Mouse (Mus musculus) limb, embryonic 12.5 days (tissue): ENCODE results near the gene Gm28042. TPM values are rescaled to one million over a fixed set of nuclear protein-coding genes. Genes with fewer than 3 reads are reported as not detected.

ENCODE experiments used
- ATAC-seq: fragments of 200-750 bp; cut with Nextera tagmentation; 2 replicates; pipeline ENCODE4 v1.8.0; 2017; ENCODE audit warnings: low read depth, moderate TSS enrichment; ENCODE audit not compliant: insufficient number of reproducible peaks, insufficient read depth, low FRiP score, low TSS enrichment
- H3K27ac ChIP-seq: fragments of 300-500 bp; sonication (generic); 2 replicates; pipeline ENCODE4 v1.5.1; 2016; ENCODE audit warnings: mild to moderate bottlenecking, moderate library complexity
- H3K27me3 ChIP-seq: fragments of 300-500 bp; sonication (generic); 2 replicates; pipeline ENCODE4 v1.6.1; 2016; ENCODE audit warnings: mild to moderate bottlenecking, moderate library complexity
- H3K36me3 ChIP-seq: fragments of 300-500 bp; sonication (generic); 2 replicates; pipeline ENCODE4 v1.6.1; 2016; ENCODE audit warnings: mild to moderate bottlenecking, moderate library complexity
- H3K4me1 ChIP-seq: fragments of 300-500 bp; sonication (generic); replicated peaks from 2 replicates; pipeline ENCODE4 v1.6.1; 2016
- H3K4me2 ChIP-seq: fragments of 300-500 bp; sonication (generic); 2 replicates; pipeline ENCODE4 v1.6.1; 2016; ENCODE audit warnings: mild to moderate bottlenecking, moderate library complexity
- H3K4me3 ChIP-seq: fragments of 300-500 bp; sonication (generic); replicated peaks from 2 replicates; pipeline ENCODE4 v1.5.1; 2016; ENCODE audit warnings: mild to moderate bottlenecking
- H3K9ac ChIP-seq: fragments of 300-500 bp; sonication (generic); replicated peaks from 2 replicates; pipeline ENCODE4 v1.6.1; 2016; ENCODE audit warnings: mild to moderate bottlenecking, moderate library complexity
- H3K9me3 ChIP-seq: fragments of 300-500 bp; sonication (generic); 2 replicates; pipeline ENCODE4 v1.6.1; 2016; ENCODE audit warnings: mild to moderate bottlenecking, moderate library complexity
- WGBS: fragments of 180-500 bp; shearing (Covaris S2); methylation state at CpG from one replicate; pipeline ENCODE4 v1.1.7; 2016; 5-methylcytosine and 5-hydroxymethylcytosine counted together
- polyA plus RNA-seq: library from polyadenylated mRNA; unstranded; fragments of >200 nt; fragmentation: Nextera tagmentation; extraction: Ambion mirVana; gene quantifications from 2 replicates; pipeline ENCODE4 v1.2.1, GENCODE M21; 2016

Gene Gm28042
- polyA plus RNA-seq, 1 experiment from 2014 or later, result 5.0 TPM

- H3K4me2 ChIP-seq, result no peak overlapping the region
- H3K36me3 ChIP-seq, result peaks cover 35% of the 10 kb centered on the region
- H3K4me3 ChIP-seq, result no peak overlapping the region
- H3K4me1 ChIP-seq, result peaks cover 23% of the 10 kb centered on the region
- no peak overlapping the region for H3K9ac ChIP-seq
- no peaks in the 10 kb centered on the region for H3K9me3 ChIP-seq
- no peaks in the 10 kb centered on the region for H3K27me3 ChIP-seq
- ATAC-seq, result peak; percentile 60
- peak overlapping the region; percentile 75 for H3K27ac ChIP-seq
- WGBS, result 48% methylated on average over 4 of the region's 4 CpGs
These were observed 16.9 kb downstream of the Gm28042 start for GRCm38 (mm10) chr2:120044101-120044603.

DNA sequence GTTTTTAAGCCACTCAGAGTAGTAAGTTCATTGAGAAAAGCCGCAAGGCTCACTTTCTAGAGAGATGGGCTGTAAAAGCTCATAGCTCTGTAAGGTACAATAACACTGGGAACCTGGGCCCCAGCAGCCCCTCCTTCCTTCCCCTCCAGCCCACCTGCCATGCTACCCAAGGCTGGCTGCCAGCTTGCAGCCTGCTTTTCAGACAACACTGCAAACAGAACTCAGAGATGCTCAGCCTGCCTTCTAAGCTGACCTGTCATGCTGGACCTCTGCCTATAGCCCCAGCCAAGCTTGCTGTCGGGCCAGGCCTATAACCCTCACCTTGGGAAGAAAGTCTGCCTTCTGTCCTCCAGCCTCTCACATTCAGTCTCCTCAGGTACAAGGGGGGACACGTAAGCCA lies 17.4 kb downstream of the Gm28042 start:
- Histone ChIP-seq H3K27me3 (no peaks in the 10 kb centered on the region), H3K9ac (no peak overlapping the region), H3K36me3 (peaks cover 30% of the 10 kb centered on the region), H3K4me2 (no peak overlapping the region), H3K9me3 (no peaks in the 10 kb centered on the region), H3K27ac (peak overlapping the region; percentile 75), H3K4me3 (no peak overlapping the region), H3K4me1 (peaks cover 23% of the 10 kb centered on the region)
- WGBS, result 76% methylated on average over 3 of the region's 3 CpGs
- ATAC-seq, result no peak

GRCm38 (mm10) chr2:120046486-120047310 lies 19.4 kb downstream of the Gm28042 start:
- Histone ChIP-seq H3K4me1 (peaks cover 23% of the 10 kb centered on the region), H3K36me3 (peaks cover 10% of the 10 kb centered on the region), H3K27me3 (no peaks in the 10 kb centered on the region; the same call in 1 of the 2 replicates), H3K9me3 (no peaks in the 10 kb centered on the region), H3K27ac (no peak overlapping the region), H3K4me2 (no peak overlapping the region), H3K4me3 (no peak overlapping the region), H3K9ac (no peak overlapping the region)
- ATAC-seq, result no peak
- WGBS, result 65% methylated on average over 14 of the region's 14 CpGs

GRCm38 (mm10) chr2:120048173-120048572 lies 20.9 kb downstream of the Gm28042 start:
- Histone ChIP-seq H3K9ac (no peak overlapping the region), H3K4me1 (peaks cover 23% of the 10 kb centered on the region), H3K27ac (no peak overlapping the region), H3K36me3 (no peaks in the 10 kb centered on the region), H3K9me3 (no peaks in the 10 kb centered on the region), H3K27me3 (no peaks in the 10 kb centered on the region; the same call in 1 of the 2 replicates), H3K4me2 (no peak overlapping the region), H3K4me3 (no peak overlapping the region)
- ATAC-seq, result no peak
- WGBS, result 78% methylated on average over 9 of the region's 9 CpGs

DNA sequence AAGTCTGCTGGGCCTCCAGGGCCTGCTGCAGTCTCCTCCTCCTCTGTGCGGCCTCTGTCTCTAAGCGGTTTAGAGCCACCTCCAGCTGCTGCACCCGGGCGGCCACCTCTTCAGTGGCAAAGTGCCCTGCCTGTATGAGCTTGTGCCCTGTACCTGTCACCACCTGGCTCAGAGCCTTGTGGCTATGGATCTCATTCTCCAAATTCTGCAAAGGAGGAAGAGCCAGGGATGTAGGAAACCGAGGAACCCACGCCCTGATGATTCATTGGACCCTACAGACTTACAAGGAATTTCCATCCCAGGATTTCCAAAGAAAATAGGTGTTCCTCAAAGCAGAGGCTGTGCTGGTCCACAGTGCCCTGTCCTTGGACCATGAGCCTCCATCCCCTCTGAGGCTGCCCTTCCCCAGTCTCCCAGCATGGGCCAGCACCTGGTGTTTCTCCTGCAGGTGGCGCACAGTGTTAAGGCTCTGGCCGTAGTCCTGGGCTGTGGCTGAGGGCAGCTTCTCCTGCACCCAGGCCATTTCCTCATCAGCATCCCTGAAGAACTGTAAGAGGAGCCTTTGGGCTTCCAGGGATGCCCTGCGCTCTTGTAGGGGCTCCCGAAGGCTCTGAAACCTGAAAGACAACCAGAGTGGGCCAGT lies 22.5 kb downstream of the Gm28042 start:
- no peaks in the 10 kb centered on the region; the same call in 1 of the 2 replicates for H3K27me3 ChIP-seq
- H3K4me3 ChIP-seq, result no peak overlapping the region
- WGBS, result 56% methylated on average over 10 of the region's 10 CpGs
- H3K4me1 ChIP-seq, result peaks cover 14% of the 10 kb centered on the region
- H3K9ac ChIP-seq, result no peak overlapping the region
- no peak overlapping the region for H3K27ac ChIP-seq
- H3K36me3 ChIP-seq, result no peaks in the 10 kb centered on the region
- H3K4me2 ChIP-seq, result no peak overlapping the region
- ATAC-seq, result 0 out of 2 replicates have a peak, but pooled peaks have one; percentile 17
- H3K9me3 ChIP-seq, result no peaks in the 10 kb centered on the region

DNA sequence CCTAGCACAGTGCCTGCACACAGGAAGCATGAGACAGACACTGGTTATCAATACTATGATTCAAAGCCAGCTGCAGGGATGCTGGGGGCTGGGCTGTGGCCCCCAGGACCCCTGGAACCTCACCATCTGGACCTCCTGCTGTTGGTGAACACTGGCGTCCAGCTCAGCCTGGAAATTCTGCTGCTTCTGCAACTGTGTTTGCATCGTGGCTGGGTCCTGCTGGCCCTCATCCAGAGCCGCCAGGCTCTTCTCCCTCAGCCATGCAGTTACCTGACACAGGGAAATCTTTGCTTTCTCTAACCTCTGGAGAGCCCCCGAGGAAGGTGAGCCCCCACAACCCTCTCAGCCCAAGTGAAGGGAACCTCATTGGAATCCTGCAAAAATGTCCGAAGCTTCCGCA lies 24.1 kb downstream of the Gm28042 start:
- Histone ChIP-seq H3K27ac (no peak overlapping the region), H3K4me1 (peaks cover 2% of the 10 kb centered on the region; the same call in 1 of the 2 replicates), H3K36me3 (no peaks in the 10 kb centered on the region), H3K9ac (no peak overlapping the region), H3K9me3 (no peaks in the 10 kb centered on the region), H3K4me2 (no peak overlapping the region), H3K27me3 (no peaks in the 10 kb centered on the region; the same call in 1 of the 2 replicates), H3K4me3 (no peak overlapping the region)
- no peak for ATAC-seq
- WGBS, result 65% methylated on average over 6 of the region's 6 CpGs

DNA sequence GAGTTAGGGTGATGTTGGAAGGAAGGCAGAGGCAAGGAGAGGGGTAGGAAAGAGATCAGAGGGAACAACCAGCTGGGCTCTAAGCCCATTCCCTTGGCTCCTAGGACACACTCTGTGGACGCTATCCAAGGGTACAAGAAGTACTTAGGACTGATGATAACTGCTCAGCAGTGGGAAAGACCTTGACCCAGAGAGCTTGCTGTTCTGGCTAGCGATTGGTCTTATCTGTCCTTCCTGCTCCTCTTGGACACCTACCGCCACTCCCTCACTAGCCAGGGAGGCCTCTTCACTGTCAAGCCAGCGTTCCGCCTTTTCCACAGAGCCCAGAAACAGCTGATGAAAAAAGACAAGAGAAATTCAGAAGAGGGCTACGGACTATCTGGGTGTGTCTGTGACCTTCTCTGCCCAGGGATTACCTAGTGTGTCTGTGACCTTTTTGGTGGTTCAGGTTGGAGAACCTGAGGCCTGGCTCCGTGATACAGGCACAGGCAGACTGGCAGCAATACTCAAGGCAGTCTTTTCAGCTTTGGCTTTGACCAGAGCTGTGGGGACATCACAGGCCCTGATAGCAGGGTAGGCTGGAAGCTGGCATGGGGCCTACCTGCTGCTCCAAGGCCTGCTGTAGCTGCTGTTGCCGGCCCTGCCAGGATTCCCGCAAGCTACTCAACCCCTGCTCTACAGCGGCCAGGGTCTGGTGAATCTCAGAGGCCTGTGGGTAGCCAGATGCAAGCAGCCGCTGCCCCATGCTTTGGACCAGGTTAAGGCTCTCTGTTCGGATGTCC lies 27.7 kb downstream of the Gm28042 start:
- no peak overlapping the region for H3K4me2 ChIP-seq
- no peak overlapping the region for H3K9ac ChIP-seq
- ATAC-seq, result no peak
- H3K9me3 ChIP-seq, result no peaks in the 10 kb centered on the region
- 89% methylated on average over 12 of the region's 12 CpGs for WGBS
- H3K4me1 ChIP-seq, result peaks cover 2% of the 10 kb centered on the region; the same call in 1 of the 2 replicates
- no peak overlapping the region for H3K4me3 ChIP-seq
- no peak overlapping the region for H3K27ac ChIP-seq
- no peaks in the 10 kb centered on the region; the same call in 1 of the 2 replicates for H3K27me3 ChIP-seq
- no peaks in the 10 kb centered on the region for H3K36me3 ChIP-seq

- H3K4me3 ChIP-seq, result no peak overlapping the region
- H3K9ac ChIP-seq, result no peak overlapping the region
- no peak for ATAC-seq
- WGBS, result 89% methylated on average over 10 of the region's 10 CpGs
- H3K4me2 ChIP-seq, result no peak overlapping the region
- peaks cover 9% of the 10 kb centered on the region for H3K4me1 ChIP-seq
- H3K9me3 ChIP-seq, result no peaks in the 10 kb centered on the region
- no peaks in the 10 kb centered on the region for H3K27me3 ChIP-seq
- H3K27ac ChIP-seq, result no peak overlapping the region
- H3K36me3 ChIP-seq, result no peaks in the 10 kb centered on the region
These were observed 28.6 kb downstream of the Gm28042 start for GRCm38 (mm10) chr2:120055923-120056322.

DNA sequence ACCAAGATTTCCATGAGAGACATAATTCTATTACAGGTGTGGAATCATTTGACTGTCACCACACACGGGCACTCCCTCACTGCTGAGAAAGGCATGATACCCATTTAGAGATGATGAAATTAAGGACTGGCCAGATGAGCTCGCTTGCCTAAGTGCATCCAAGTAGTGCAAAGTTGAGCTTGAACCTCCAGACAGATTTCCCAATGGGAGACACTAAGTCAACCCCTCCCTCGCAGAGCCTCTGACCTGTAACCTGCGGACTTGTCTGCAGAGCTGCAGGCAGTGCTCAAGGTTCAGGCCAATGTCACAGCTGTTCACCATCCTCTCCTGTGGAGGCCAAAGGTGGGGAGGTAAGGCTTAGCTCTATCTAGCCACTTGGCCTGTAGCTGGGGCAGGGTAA lies 31.5 kb downstream of the Gm28042 start:
- no peak for ATAC-seq
- 84% methylated on average over 4 of the region's 4 CpGs for WGBS

DNA sequence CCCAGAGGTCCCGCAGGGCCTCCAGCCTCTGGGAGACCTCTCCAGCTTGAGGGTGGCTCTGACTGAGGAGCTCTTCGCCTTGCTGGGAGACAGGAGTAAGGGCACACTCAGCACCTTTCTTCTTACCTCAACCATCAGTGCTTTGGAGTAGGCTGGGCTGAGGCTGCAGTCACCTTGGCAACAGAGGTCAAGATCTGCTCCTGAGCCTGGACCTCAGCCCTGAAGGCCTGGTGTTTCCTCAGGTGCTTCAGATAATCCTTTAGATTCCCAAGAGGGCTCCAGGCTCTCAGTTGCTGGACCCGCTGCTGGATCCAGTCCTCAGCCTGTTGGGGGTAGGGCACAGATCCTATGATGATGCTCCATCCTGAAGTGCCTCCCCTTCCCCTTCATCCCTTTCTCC lies 32.2 kb downstream of the Gm28042 start:
- H3K27ac ChIP-seq, result no peak overlapping the region
- H3K4me3 ChIP-seq, result no peak overlapping the region
- no peaks in the 10 kb centered on the region for H3K9me3 ChIP-seq
- no peak overlapping the region for H3K9ac ChIP-seq
- 87% methylated on average over 3 of the region's 3 CpGs for WGBS
- no peaks in the 10 kb centered on the region for H3K36me3 ChIP-seq
- no peak overlapping the region for H3K4me2 ChIP-seq
- no peaks in the 10 kb centered on the region for H3K27me3 ChIP-seq
- H3K4me1 ChIP-seq, result peaks cover 12% of the 10 kb centered on the region
- no peak for ATAC-seq

More for the DNA sequence above, 31.5 kb downstream of the Gm28042 start:
- no peak overlapping the region for H3K9ac ChIP-seq
- H3K27ac ChIP-seq, result no peak overlapping the region
- H3K4me3 ChIP-seq, result no peak overlapping the region
- no peaks in the 10 kb centered on the region for H3K9me3 ChIP-seq
- H3K27me3 ChIP-seq, result no peaks in the 10 kb centered on the region
- peaks cover 12% of the 10 kb centered on the region for H3K4me1 ChIP-seq
- no peak overlapping the region for H3K4me2 ChIP-seq
- H3K36me3 ChIP-seq, result no peaks in the 10 kb centered on the region

- no peak overlapping the region for H3K4me2 ChIP-seq
- no peak overlapping the region for H3K27ac ChIP-seq
- 64% methylated on average over 6 of the region's 6 CpGs for WGBS
- no peak overlapping the region for H3K9ac ChIP-seq
- no peaks in the 10 kb centered on the region for H3K36me3 ChIP-seq
- H3K9me3 ChIP-seq, result no peaks in the 10 kb centered on the region
- ATAC-seq, result no peak
- H3K4me3 ChIP-seq, result no peak overlapping the region
- no peaks in the 10 kb centered on the region for H3K27me3 ChIP-seq
- H3K4me1 ChIP-seq, result peaks cover 12% of the 10 kb centered on the region
These were observed 32.9 kb downstream of the Gm28042 start for GRCm38 (mm10) chr2:120060190-120060589.
